Mouse (Mus musculus) Patski (cell line): Measurements from ENCODE around the gene Fstl1. TPM values are rescaled to one million over a fixed set of nuclear protein-coding genes. Genes with fewer than 3 reads are reported as not detected.

Source experiments
- ATAC-seq: fragments of 100-300 bp; one replicate; pipeline ENCODE4 v1.8.0; 2021
- CTCF ChIA-PET: fragments of 350-600 bp; sonication (Branson Sonifier 250); formaldehyde crosslinking; loops from one replicate; lab custom pipeline; 2022; ENCODE audit warnings: inconsistent platforms; lab: Charles Lee
- POLR2A ChIA-PET: fragments of 350-600 bp; sonication (Branson Sonifier 250); formaldehyde crosslinking; loops from one replicate; lab custom pipeline; 2022; ENCODE audit warnings: antibody characterized with exemption, inconsistent platforms; lab: Charles Lee
- DNase-seq: peaks from one replicate; pipeline ENCODE4 v3.0.0-alpha.2; 2011; ENCODE audit warnings: low read depth, low spot score
- H3K27me3 ChIP-seq: fragments of 371-371 bp; one replicate; pipeline ENCODE4 v1.5.1; 2021
- CTCF ChIP-seq: fragments of 100-300 bp; IDR thresholded peaks from one replicate; pipeline ENCODE4 v1.5.1; 2021
- in situ Hi-C: fragments of 300-500 bp; cut with MboI; formaldehyde crosslinking; loops from 3 replicates; pipeline ENCODE4 v1.11.1; 2018; ENCODE audit warnings: low pct_unique_long_range_greater_than_20kb, mixed read lengths
- polyA plus RNA-seq: library from polyadenylated mRNA; unstranded; gene quantifications from one replicate; pipeline ENCODE4 v1.2.3, GENCODE M21; 2021

The Fstl1 gene
- polyA plus RNA-seq, 1 experiment from 2014 or later = 283 TPM

DNA sequence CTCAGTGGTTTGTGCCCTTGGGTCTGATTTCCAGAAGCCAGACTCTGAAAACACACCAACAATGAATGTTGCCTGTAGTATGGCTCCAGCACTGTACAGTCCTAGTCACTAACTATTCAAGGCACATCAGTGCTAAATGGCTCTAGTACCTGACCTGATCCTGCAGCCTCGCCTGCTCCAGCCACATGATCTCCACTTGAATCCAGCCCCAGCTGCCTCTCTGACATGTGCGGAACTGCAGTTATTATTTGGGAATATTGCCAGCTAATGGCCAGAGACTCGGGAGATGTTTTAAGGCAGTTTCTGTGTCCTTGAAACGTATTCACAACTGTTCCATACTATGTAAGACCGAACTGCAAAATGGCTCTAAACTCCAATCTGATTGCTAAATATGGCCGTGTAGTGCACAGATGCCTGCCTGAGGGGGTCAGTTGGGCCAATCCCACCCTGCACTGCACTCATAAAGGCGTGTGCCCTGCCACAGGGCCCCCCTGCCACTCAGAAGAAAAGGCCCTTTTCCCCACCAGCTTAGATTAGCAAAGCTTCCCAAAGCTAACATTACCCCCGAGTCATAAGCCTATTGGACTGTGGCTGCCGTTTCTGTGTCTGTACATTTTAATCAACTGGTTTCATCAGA is 11.0 kb downstream of the Fstl1 start:
- CTCF ChIA-PET = interaction anchor here (1.1 to 2.9 kb wide), 3 partner anchors 8 to 409 kb away, joined by 3 to 13 read pairs (median 3); no protein-coding TSS in a partner anchor
- no peak for DNase-seq
- POLR2A ChIA-PET = interaction anchor here (0.6 to 2.0 kb wide), 4 partner anchors 9 to 637 kb away, joined by 3 to 8 read pairs (median 4); no protein-coding TSS in a partner anchor
- in situ Hi-C loops = no loop called here
- no peaks in the 10 kb centered on the region for H3K27me3 ChIP-seq
- ATAC-seq = no peak
- TF ChIP-seq CTCF = no peak

DNA sequence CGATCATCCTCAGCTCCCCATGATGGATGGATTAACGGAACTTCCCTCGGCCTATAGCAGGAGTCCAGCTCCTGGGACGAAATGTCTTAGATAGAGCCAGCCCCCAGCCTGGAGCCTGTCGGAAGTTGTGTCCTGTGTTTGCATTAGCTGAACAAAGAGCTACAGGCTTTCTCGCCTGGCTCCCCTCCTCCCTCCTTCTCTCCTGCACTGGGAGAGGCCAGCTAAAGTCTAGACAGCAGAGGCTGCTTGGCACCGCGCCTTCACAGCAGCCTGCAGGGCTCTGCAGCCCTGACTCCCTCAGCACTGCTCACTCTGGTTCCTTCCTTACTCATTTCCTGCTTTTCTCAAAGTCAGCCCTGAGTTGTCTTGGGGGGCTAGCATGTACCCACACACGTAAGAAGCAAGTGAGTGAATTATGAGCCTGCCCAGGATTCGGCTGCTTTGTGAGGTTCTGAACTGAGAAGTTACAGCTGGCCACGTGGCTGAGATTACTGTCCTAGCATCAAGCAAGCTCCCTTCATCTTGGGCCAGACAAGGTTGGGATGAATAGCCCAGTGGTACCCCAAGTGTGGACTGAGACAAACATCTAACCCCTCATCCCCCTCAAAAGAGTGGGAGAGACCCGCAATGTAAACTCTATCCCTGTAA is 11.8 kb downstream of the Fstl1 start:
- in situ Hi-C loops = no loop called here
- CTCF ChIA-PET = interaction anchor here (0.8 to 2.9 kb wide), 6 partner anchors 9 to 98 kb away, joined by 3 to 13 read pairs (median 3); partner anchors contain the start of gene Fstl1

DNA sequence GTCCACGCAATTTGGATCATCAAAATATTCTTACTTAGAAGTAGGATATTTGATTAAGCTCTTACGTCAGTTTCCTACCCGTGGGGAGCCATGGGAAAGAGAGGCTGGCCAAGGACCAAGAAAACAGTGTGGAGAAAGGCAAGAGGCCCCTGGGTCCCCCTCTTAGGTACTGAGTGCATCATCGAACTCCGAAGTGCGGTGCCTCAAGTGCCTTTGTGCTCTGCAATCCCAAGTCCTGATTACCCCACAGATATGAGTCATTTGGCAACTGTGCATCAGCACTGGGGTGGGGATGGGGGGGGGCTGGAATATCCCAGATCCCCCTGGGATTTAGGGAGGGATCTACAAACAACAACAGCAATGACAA is 12.3 kb downstream of the Fstl1 start:
- TF ChIP-seq CTCF = no peak
- in situ Hi-C loops = no loop called here
- POLR2A ChIA-PET = interaction anchor here (0.8 to 2.0 kb wide), 3 partner anchors 10 to 25 kb away, joined by 4 to 8 read pairs (median 5); no protein-coding TSS in a partner anchor
- CTCF ChIA-PET = interaction anchor here (0.8 to 2.9 kb wide), 6 partner anchors 10 to 98 kb away, joined by 3 to 13 read pairs (median 3); partner anchors contain the start of gene Fstl1
- ATAC-seq (no peak), DNase-seq (no peak)
- H3K27me3 ChIP-seq = no peaks in the 10 kb centered on the region

More for the DNA sequence above, 11.8 kb downstream of the Fstl1 start:
- ATAC-seq = peak; percentile 60
- DNase-seq = no peak
- H3K27me3 ChIP-seq = no peaks in the 10 kb centered on the region
- POLR2A ChIA-PET = interaction anchor here (0.6 to 2.0 kb wide), 4 partner anchors 10 to 636 kb away, joined by 4 to 8 read pairs (median 5); no protein-coding TSS in a partner anchor
- no peak for TF ChIP-seq CTCF

DNA sequence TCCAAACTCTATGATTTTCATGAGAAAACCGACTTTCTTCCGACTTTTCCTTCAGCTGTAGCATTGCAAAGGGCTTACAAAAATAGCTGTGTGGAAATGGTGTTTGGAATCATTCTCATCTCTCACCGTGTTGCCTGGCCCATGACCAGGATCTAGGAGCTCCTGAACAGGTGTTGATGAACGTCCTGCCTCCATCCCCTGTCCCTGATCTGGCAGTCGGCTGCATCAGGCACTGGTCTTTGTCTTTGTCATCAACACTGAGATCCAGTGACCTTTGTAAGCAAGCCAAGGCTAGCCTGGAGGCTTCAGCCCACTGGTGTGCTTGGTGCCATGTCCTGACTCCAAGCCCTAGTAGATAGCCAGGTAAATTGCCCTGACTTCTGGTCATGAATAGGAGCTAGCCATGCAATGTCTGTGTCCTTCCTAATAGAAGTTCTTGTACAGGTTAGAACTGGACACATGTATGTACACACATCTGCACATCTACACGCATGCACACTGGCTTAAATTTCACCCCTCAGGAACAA is 12.8 kb downstream of the Fstl1 start:
- ATAC-seq (no peak), DNase-seq (no peak)
- H3K27me3 ChIP-seq = no peaks in the 10 kb centered on the region
- in situ Hi-C loops = no loop called here
- ChIA-PET CTCF (interaction anchor here (1.0 to 2.9 kb wide), 5 partner anchors 10 to 99 kb away, joined by 3 to 13 read pairs (median 3); partner anchors contain the start of gene Fstl1), POLR2A (interaction anchor here (0.6 to 0.9 kb wide), 3 partner anchors 11 to 24 kb away, joined by 3 to 5 read pairs (median 3); no protein-coding TSS in a partner anchor)
- TF ChIP-seq CTCF = no peak

- peak; percentile 68 for ATAC-seq
- CTCF ChIA-PET = interaction anchor here (0.9 to 1.6 kb wide), 4 partner anchors 13 to 99 kb away, joined by 3 read pairs; partner anchors contain the start of gene Fstl1
- no peak for DNase-seq
- in situ Hi-C loops = no loop called here
- no peaks in the 10 kb centered on the region for H3K27me3 ChIP-seq
- TF ChIP-seq CTCF = no peak
- POLR2A ChIA-PET = interaction anchor here (0.6 to 0.9 kb wide), 2 partner anchors 12 to 14 kb away, joined by 3 read pairs; no protein-coding TSS in a partner anchor
Measured at GRCm38 (mm10) chr16:37790008-37790780, 13.5 kb downstream of the Fstl1 start.

DNA sequence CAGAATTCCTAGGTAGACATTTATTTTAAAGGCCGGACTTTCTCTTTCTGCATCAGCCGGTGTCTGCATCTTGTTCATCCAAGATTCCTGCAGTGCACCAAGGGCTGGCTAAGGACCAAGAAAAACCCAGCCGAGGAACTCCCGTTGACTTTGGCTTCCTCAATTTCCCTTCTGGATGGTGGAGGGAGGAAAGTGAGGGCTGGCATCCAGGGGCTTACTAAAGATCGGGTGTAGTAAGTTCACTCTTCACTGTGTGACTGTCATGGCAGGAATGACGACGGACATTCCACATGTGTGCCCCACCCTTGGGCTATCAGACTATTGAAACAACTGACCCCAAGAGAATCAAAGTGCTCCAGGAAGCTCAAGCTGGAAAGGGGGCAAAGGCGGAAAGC is 14.1 kb downstream of the Fstl1 start:
- no peaks in the 10 kb centered on the region for H3K27me3 ChIP-seq
- in situ Hi-C loops = no loop called here
- no peak for DNase-seq
- POLR2A ChIA-PET = no interaction called here
- ATAC-seq = peak; percentile 0
- TF ChIP-seq CTCF = no peak
- CTCF ChIA-PET = interaction anchor here (0.9 kb wide), 1 partner anchor 14 kb away, joined by 3 read pairs; no protein-coding TSS in a partner anchor

- no peak for ATAC-seq
- CTCF ChIA-PET = interaction anchor here (0.9 to 1.5 kb wide), 2 partner anchors 27 to 153 kb away, joined by 3 read pairs; no protein-coding TSS in a partner anchor
- TF ChIP-seq CTCF = no peak
Measured at GRCm38 (mm10) chr16:37795651-37796150, 19.0 kb downstream of the Fstl1 start.

DNA sequence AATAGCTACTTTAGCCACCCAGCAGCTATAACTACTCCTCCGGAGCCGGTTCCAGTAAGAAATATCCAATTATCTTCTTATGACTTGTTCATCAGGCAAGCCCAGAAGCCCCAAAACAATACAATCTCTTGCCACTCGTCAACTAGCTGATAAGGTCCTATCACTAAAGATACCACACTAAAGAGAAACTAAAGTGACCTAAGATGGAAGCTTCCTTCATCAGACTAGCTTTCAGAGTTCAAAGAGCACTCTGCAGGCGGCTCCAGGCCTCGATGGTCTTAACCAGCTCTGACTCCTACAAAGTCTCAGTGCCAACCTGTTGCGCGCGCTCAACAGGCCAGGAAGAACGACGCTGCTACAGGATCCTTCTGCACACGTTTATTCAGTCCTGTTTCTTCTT is 19.6 kb downstream of the Fstl1 start:
- POLR2A ChIA-PET = interaction anchor here (1.1 kb wide), 1 partner anchor 18 kb away, joined by 3 read pairs; no protein-coding TSS in a partner anchor
- in situ Hi-C loops = no loop called here
- no peak for TF ChIP-seq CTCF
- ATAC-seq (no peak), DNase-seq (no peak)
- CTCF ChIA-PET = interaction anchor here (0.9 to 1.5 kb wide), 2 partner anchors 26 to 152 kb away, joined by 3 read pairs; no protein-coding TSS in a partner anchor
- no peaks in the 10 kb centered on the region for H3K27me3 ChIP-seq

More at GRCm38 (mm10) chr16:37795651-37796150, 19.0 kb downstream of the Fstl1 start:
- no peak for DNase-seq
- in situ Hi-C loops = no loop called here
- H3K27me3 ChIP-seq = no peaks in the 10 kb centered on the region
- POLR2A ChIA-PET = interaction anchor here (1.1 kb wide), 1 partner anchor 17 kb away, joined by 3 read pairs; no protein-coding TSS in a partner anchor

- no peak for TF ChIP-seq CTCF
- ChIA-PET POLR2A (interaction anchor here (0.7 to 1.0 kb wide), 2 partner anchors 112 to 404 kb away, joined by 3 read pairs; no protein-coding TSS in a partner anchor), CTCF (interaction anchor here (1.3 kb wide), 1 partner anchor 12 kb away, joined by 3 read pairs; no protein-coding TSS in a partner anchor)
- in situ Hi-C loops = no loop called here
- ATAC-seq (peak; percentile 85), DNase-seq (no peak)
- no peaks in the 10 kb centered on the region for H3K27me3 ChIP-seq
Measured at GRCm38 (mm10) chr16:37801097-37801496, 24.4 kb downstream of the Fstl1 start.
